Mouse (Mus musculus) midbrain, embryonic 14.5 days (tissue): Measurements from ENCODE around the gene Paip2b. TPM values are rescaled to one million over a fixed set of nuclear protein-coding genes. Genes with fewer than 3 reads are reported as not detected.

Experiments used
- ATAC-seq: fragments of 200-750 bp; cut with Nextera tagmentation; 2 replicates; pipeline ENCODE4 v1.8.0; 2017; ENCODE audit warnings: moderate number of reproducible peaks, moderate library complexity; ENCODE audit not compliant: low FRiP score, low TSS enrichment
- DNase-seq: peaks from one replicate; pipeline ENCODE4 v3.0.0-alpha.2; 2015
- H3K27ac ChIP-seq: fragments of 300-500 bp; sonication (generic); replicated peaks from 2 replicates; pipeline ENCODE4 v1.5.1; 2014; ENCODE audit warnings: mild to moderate bottlenecking, low read depth, low read length, moderate library complexity
- H3K27me3 ChIP-seq: fragments of 300-500 bp; sonication (generic); 2 replicates; pipeline ENCODE4 v1.6.1; 2014; ENCODE audit warnings: low read length, control low read depth, mixed read lengths; ENCODE audit not compliant: control insufficient read depth, insufficient read depth
- H3K36me3 ChIP-seq: fragments of 300-500 bp; sonication (generic); 2 replicates; pipeline ENCODE4 v1.6.1; 2014; ENCODE audit warnings: low read length, control low read depth; ENCODE audit not compliant: control insufficient read depth, insufficient read depth
- H3K4me1 ChIP-seq: fragments of 300-500 bp; sonication (generic); 2 replicates; pipeline ENCODE4 v1.6.1; 2014; ENCODE audit warnings: mild to moderate bottlenecking, antibody characterized with exemption, low read length, control low read depth; ENCODE audit not compliant: control insufficient read depth, insufficient read depth
- H3K4me2 ChIP-seq: fragments of 300-500 bp; sonication (generic); 2 replicates; pipeline ENCODE4 v1.6.1; 2014; ENCODE audit warnings: mild to moderate bottlenecking, low read length, moderate library complexity
- H3K4me3 ChIP-seq: fragments of 300-500 bp; sonication (generic); replicated peaks from 2 replicates; pipeline ENCODE4 v1.5.1; 2014; ENCODE audit warnings: low read depth, low read length
- H3K9ac ChIP-seq: fragments of 300-500 bp; sonication (generic); replicated peaks from 2 replicates; pipeline ENCODE4 v1.6.1; 2014; ENCODE audit warnings: mild to moderate bottlenecking, low read length, moderate library complexity
- H3K9me3 ChIP-seq: fragments of 300-500 bp; sonication (generic); 2 replicates; pipeline ENCODE4 v1.6.1; 2016; ENCODE audit warnings: low read length, control low read depth, mixed read lengths; ENCODE audit not compliant: control insufficient read depth
- WGBS: fragments of 180-500 bp; shearing (Covaris S2); extraction: QIAGEN DNeasy Blood & Tissue Kit; methylation state at CpG from one replicate; pipeline ENCODE4 v1.1.7; 2014; 5-methylcytosine and 5-hydroxymethylcytosine counted together
- polyA plus RNA-seq: library from polyadenylated mRNA; unstranded; fragments of >200 nt; fragmentation: Nextera tagmentation; extraction: Ambion mirVana; gene quantifications from 2 replicates; pipeline ENCODE4 v1.2.1, GENCODE M21; 2014

The Paip2b gene
- polyA plus RNA-seq, 1 experiment from 2014 or later: 25.7 TPM

GRCm38 (mm10) chr6:83774126-83774525 lies 57.4 kb downstream of the Paip2b start:
- DNase-seq (no peak), ATAC-seq (no peak)
- no peaks in the 10 kb centered on the region for H3K27me3 ChIP-seq
- H3K27ac ChIP-seq: no peak overlapping the region
- peaks cover 33% of the 10 kb centered on the region for H3K36me3 ChIP-seq
- peak overlapping the region; percentile 88 for H3K4me2 ChIP-seq
- no peak overlapping the region for H3K9ac ChIP-seq
- WGBS: 78% methylated on average over 9 of the region's 9 CpGs
- H3K4me3 ChIP-seq: peak overlapping the region; percentile 93; the same call in 1 of the 2 replicates
- H3K4me1 ChIP-seq: peaks cover 16% of the 10 kb centered on the region
- H3K9me3 ChIP-seq: no peaks in the 10 kb centered on the region

- Histone ChIP-seq H3K4me2 (no peak overlapping the region), H3K27me3 (peaks cover 10% of the 10 kb centered on the region; the same call in 1 of the 2 replicates), H3K36me3 (peaks cover 43% of the 10 kb centered on the region), H3K9me3 (no peaks in the 10 kb centered on the region), H3K27ac (no peak overlapping the region), H3K4me3 (no peak overlapping the region), H3K4me1 (no peaks in the 10 kb centered on the region), H3K9ac (no peak overlapping the region)
- 88% methylated on average over 5 of the region's 5 CpGs for WGBS
- no peak for DNase-seq
- no peak for ATAC-seq
These were observed 63.1 kb downstream of the Paip2b start for GRCm38 (mm10) chr6:83768485-83768884.

- WGBS: 91% methylated on average over 3 of the region's 3 CpGs
- Histone ChIP-seq H3K27me3 (peaks cover 25% of the 10 kb centered on the region), H3K36me3 (peaks cover 36% of the 10 kb centered on the region), H3K4me3 (no peak overlapping the region), H3K4me1 (0 out of 2 replicates have a peak, but pooled peaks cover 6% of the 10 kb centered on the region), H3K4me2 (no peak overlapping the region), H3K9ac (no peak overlapping the region), H3K27ac (no peak overlapping the region), H3K9me3 (no peaks in the 10 kb centered on the region)
- no peak for ATAC-seq
- no peak for DNase-seq
These were observed 64.6 kb downstream of the Paip2b start for GRCm38 (mm10) chr6:83766982-83767381.

- ATAC-seq: no peak; the same call in 1 of the 2 replicates
- DNase-seq: peak; percentile 21
- WGBS: 2% methylated on average over 35 of the region's 35 CpGs
- peaks cover 54% of the 10 kb centered on the region for H3K27me3 ChIP-seq
- no peaks in the 10 kb centered on the region for H3K9me3 ChIP-seq
- no peak overlapping the region for H3K9ac ChIP-seq
- no peaks in the 10 kb centered on the region for H3K36me3 ChIP-seq
- H3K4me2 ChIP-seq: peak overlapping the region; percentile 47
- H3K27ac ChIP-seq: no peak overlapping the region
- peak overlapping the region; percentile 15 for H3K4me3 ChIP-seq
- H3K4me1 ChIP-seq: 0 out of 2 replicates have a peak, but pooled peaks cover 6% of the 10 kb centered on the region
These were observed 68.6 kb downstream of the Paip2b start for GRCm38 (mm10) chr6:83762880-83763431.

- H3K9me3 ChIP-seq: no peaks in the 10 kb centered on the region
- no peak for ATAC-seq
- DNase-seq: no peak
- H3K27ac ChIP-seq: no peak within 1 kb of the TSS
- H3K27me3 ChIP-seq: peaks cover 60% of the 10 kb centered on the region
- H3K4me2 ChIP-seq: peak within 1 kb of the TSS; percentile 47
- 21% methylated on average over 6 of the region's 6 CpGs for WGBS
- no peaks in the 10 kb centered on the region for H3K36me3 ChIP-seq
- H3K4me3 ChIP-seq: peak within 1 kb of the TSS; percentile 15
- H3K9ac ChIP-seq: no peak within 1 kb of the TSS
- 0 out of 2 replicates have a peak, but pooled peaks cover 6% of the 10 kb centered on the region for H3K4me1 ChIP-seq
These were observed 69.2 kb downstream of the Paip2b start, which contains the start of gene Ankrd53 for GRCm38 (mm10) chr6:83762344-83762743. TSS of gene Ankrd53 (plus strand) at chr6:83762644.

- H3K27me3 ChIP-seq: peaks cover 45% of the 10 kb centered on the region
- no peak overlapping the region for H3K4me3 ChIP-seq
- no peak overlapping the region for H3K27ac ChIP-seq
- H3K36me3 ChIP-seq: no peaks in the 10 kb centered on the region
- H3K4me1 ChIP-seq: no peaks in the 10 kb centered on the region
- H3K4me2 ChIP-seq: no peak overlapping the region
- no peak for DNase-seq
- no peak for ATAC-seq
- no peaks in the 10 kb centered on the region for H3K9me3 ChIP-seq
- H3K9ac ChIP-seq: no peak overlapping the region
- 76% methylated on average over 9 of the region's 9 CpGs for WGBS
These were observed 75.5 kb downstream of the Paip2b start for GRCm38 (mm10) chr6:83756051-83756450.

Other genes with a start within 250 kb of the Paip2b start
- 0.25 TPM in 1 of 2 replicates, not detected in the other for gene Clec4f, start 175.6 kb downstream of the Paip2b start, polyA plus RNA-seq
- gene Cd207, start 153.9 kb downstream of the Paip2b start, polyA plus RNA-seq: not detected in 2 replicates
- gene Vax2, start 120.5 kb downstream of the Paip2b start, polyA plus RNA-seq: 0.22 TPM in 1 of 2 replicates, not detected in the other
- gene Atp6v1b1, start 88.8 kb downstream of the Paip2b start, polyA plus RNA-seq: 0.18 TPM in 1 of 2 replicates, not detected in the other
- 0.19 and 0.37 TPM in 2 replicates for gene Ankrd53, start 69.1 kb downstream of the Paip2b start, polyA plus RNA-seq
- 59.0 and 62.3 TPM in 2 replicates for gene Tex261, start 55.9 kb downstream of the Paip2b start, polyA plus RNA-seq
- gene Nagk, start 36.8 kb downstream of the Paip2b start, polyA plus RNA-seq: 85.8 and 100 TPM in 2 replicates
- 108 and 110 TPM in 2 replicates for gene Zfp638, start 35.4 kb upstream of the Paip2b start, polyA plus RNA-seq
- 1.3 and 2.9 TPM in 2 replicates for gene Dysf, start 176.8 kb upstream of the Paip2b start, polyA plus RNA-seq